Mouse (Mus musculus): ENCODE measurements around the gene Samd8. TPM values are rescaled to one million over a fixed set of nuclear protein-coding genes. Genes with fewer than 3 reads are reported as not detected.

Gene Samd8
- polyA plus RNA-seq, 1 experiment from 2014 or later = 7.1 TPM

DNA sequence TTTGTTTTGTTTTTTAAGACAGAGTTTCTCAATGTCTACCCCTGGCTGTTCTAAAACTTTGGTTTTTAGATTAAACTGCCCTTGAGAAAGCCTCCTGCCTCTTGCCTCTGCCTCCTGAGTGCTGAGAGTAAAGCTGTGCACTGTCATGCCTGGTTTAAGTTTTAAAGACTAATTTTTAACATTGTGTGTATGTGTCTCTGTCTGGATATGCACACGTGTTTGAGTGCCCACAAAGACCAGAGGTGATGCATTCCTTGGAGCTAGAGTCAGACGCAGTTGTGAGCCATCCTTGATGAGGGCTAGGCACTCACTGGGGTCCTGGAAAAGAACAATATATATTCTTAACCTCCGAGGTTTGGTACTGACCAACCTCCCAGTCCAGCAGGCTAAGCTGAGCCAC is 37.0 kb downstream of the Samd8 start:
- Histone ChIP-seq H3K4me3 (ENCODE audit: low read depth, low read length) (no peak overlapping the region), H3K36me3 (ENCODE audit: insufficient read depth, low read length) (0 out of 2 replicates have a peak, but pooled peaks cover under 1% of the 10 kb centered on the region), H3K4me2 (replicated peaks; ENCODE audit: low read depth, low read length) (no peak overlapping the region), H3K9me3 (ENCODE audit: low read length) (no peaks in the 10 kb centered on the region), H3K27me3 (replicated peaks; ENCODE audit: insufficient read depth, low read length) (no peaks in the 10 kb centered on the region), H3K4me1 (ENCODE audit: insufficient read depth, low read depth, low read length) (no peaks in the 10 kb centered on the region), H3K9ac (replicated peaks; ENCODE audit: low read depth) (no peak overlapping the region), H3K27ac (ENCODE audit: low read length) (no peak overlapping the region)
- 83% methylated on average over 3 of the region's 3 CpGs for WGBS
- DNase-seq (ENCODE audit: low spot score) = no peak
- no peak for TF ChIP-seq CTCF (IDR thresholded peaks at IDR 0.05)
- no peak for TF ChIP-seq EP300 (IDR thresholded peaks at IDR 0.05)
- no peak for ATAC-seq

DNA sequence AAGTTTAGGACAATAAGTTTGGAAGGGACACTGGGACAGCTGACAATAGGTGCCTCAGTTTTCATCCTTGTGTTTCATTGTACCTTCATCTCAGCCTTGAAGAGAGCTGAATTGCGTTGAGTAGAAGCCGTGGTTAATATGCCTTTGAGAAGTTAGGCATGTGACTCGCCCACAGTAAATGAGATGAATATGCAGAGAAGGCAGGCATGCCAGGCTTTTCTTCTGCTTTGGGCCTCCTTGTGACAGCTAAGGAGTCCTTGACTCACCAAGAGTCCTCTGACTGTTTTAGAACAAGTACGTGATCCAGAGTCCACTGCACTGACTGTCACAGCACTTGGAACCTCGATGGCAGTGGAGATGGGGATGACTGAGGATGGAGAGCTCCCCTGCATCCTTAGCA is 37.8 kb downstream of the Samd8 start:
- H3K36me3 ChIP-seq (ENCODE audit: insufficient read depth, low read length) = 0 out of 2 replicates have a peak, but pooled peaks cover 7% of the 10 kb centered on the region
- no peaks in the 10 kb centered on the region for H3K9me3 ChIP-seq (ENCODE audit: low read length)
- no peak for TF ChIP-seq EP300 (IDR thresholded peaks at IDR 0.05)
- TF ChIP-seq CTCF (IDR thresholded peaks at IDR 0.05) = no peak
- no peak overlapping the region for H3K4me2 ChIP-seq (replicated peaks; ENCODE audit: low read depth, low read length)
- no peak overlapping the region for H3K4me3 ChIP-seq (ENCODE audit: low read depth, low read length)
- no peaks in the 10 kb centered on the region for H3K4me1 ChIP-seq (ENCODE audit: insufficient read depth, low read depth, low read length)
- DNase-seq (ENCODE audit: low spot score) = no peak
- 78% methylated on average over 5 of the region's 5 CpGs for WGBS
- no peak overlapping the region for H3K27ac ChIP-seq (ENCODE audit: low read length)
- no peak overlapping the region for H3K9ac ChIP-seq (replicated peaks; ENCODE audit: low read depth)
- H3K27me3 ChIP-seq (replicated peaks; ENCODE audit: insufficient read depth, low read length) = no peaks in the 10 kb centered on the region
- no peak for ATAC-seq

DNA sequence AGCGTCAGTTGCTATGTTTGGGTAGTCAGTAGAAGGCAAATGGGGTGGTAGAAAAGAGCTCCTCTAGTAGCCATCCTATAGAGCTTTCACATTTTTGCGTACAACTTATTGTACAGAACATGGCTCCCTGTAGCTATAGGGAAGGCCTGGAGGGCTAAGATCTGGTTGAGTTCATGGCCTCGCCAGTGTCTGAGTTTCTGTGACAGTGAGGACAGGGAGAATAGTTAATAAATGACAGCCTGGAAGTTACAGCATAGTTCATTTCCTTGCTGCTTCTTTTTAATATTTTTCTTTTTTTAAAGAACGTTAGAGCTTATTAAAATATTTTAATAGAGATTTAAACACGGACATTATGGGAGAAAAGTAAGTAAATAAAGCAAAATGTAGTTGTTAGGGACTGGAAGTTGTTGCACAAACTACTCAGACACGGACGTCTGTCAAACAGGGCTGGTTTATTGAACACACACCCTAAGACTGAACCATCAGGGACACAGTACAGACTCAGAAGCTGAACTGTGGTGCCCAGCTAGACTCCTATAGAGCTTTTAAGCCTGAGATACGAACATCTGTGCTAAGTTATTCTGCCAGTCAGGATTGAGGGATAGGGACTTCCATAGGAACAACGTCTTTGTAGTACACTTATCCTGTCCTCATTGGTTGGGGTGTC is 40.4 kb downstream of the Samd8 start:
- Histone ChIP-seq H3K4me2 (replicated peaks; ENCODE audit: low read depth, low read length) (no peak overlapping the region), H3K4me3 (ENCODE audit: low read depth, low read length) (no peak overlapping the region), H3K4me1 (ENCODE audit: insufficient read depth, low read depth, low read length) (no peaks in the 10 kb centered on the region), H3K27me3 (replicated peaks; ENCODE audit: insufficient read depth, low read length) (no peaks in the 10 kb centered on the region), H3K9ac (replicated peaks; ENCODE audit: low read depth) (no peak overlapping the region), H3K27ac (ENCODE audit: low read length) (no peak overlapping the region), H3K36me3 (ENCODE audit: insufficient read depth, low read length) (0 out of 2 replicates have a peak, but pooled peaks cover 7% of the 10 kb centered on the region), H3K9me3 (ENCODE audit: low read length) (no peaks in the 10 kb centered on the region)
- WGBS = 81% methylated on average over 9 of the region's 9 CpGs
- TF ChIP-seq EP300 (IDR thresholded peaks at IDR 0.05) (no peak), CTCF (IDR thresholded peaks at IDR 0.05) (no peak)
- ATAC-seq (no peak), DNase-seq (ENCODE audit: low spot score) (no peak)

DNA sequence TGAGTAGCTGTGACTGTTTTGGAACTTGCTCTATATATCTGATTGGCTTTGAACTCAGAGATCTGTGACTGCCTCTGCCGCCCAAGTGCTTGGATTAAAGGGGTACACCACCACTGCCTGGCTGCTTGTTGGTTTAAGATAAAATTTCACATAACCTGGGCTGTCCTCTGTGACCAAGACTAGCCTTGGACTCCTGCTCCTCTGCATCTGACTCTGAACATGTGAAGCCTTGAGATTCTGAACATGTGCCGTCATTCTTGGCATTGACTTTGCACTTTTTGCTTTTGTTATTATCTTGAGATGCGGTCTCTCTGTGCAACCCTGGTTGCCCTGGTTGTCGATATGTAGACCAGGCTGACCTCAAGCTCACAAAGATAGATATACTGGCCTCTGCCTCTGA is 41.4 kb downstream of the Samd8 start:
- H3K4me1 ChIP-seq (ENCODE audit: insufficient read depth, low read depth, low read length) = no peaks in the 10 kb centered on the region
- no peak overlapping the region for H3K4me3 ChIP-seq (ENCODE audit: low read depth, low read length)
- no peak overlapping the region for H3K4me2 ChIP-seq (replicated peaks; ENCODE audit: low read depth, low read length)
- DNase-seq (ENCODE audit: low spot score) (no peak), ATAC-seq (no peak)
- H3K27me3 ChIP-seq (replicated peaks; ENCODE audit: insufficient read depth, low read length) = no peaks in the 10 kb centered on the region
- TF ChIP-seq EP300 (IDR thresholded peaks at IDR 0.05) (no peak), CTCF (IDR thresholded peaks at IDR 0.05) (no peak)
- no peaks in the 10 kb centered on the region for H3K9me3 ChIP-seq (ENCODE audit: low read length)
- no peak overlapping the region for H3K9ac ChIP-seq (replicated peaks; ENCODE audit: low read depth)
- 89% methylated on average over 4 of the region's 4 CpGs for WGBS
- H3K27ac ChIP-seq (ENCODE audit: low read length) = no peak overlapping the region
- 0 out of 2 replicates have a peak, but pooled peaks cover 7% of the 10 kb centered on the region for H3K36me3 ChIP-seq (ENCODE audit: insufficient read depth, low read length)

DNA sequence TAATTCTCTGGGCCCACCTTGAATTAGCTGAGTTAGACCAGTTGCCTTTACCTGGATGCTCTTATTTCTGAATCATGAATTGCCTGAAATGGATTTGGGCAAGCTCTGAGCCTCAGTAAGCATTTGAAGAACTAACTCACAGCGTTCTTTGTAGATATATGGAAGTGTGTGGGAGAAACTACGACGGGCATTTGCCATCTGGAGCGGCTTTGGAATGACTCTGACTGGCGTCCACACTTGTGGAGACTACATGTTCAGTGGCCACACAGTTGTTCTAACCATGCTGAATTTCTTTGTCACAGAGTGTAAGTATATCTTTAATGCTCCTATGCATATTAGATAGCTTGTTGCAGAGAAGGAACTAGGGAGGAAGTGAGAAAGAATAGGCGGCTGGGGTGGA is 41.9 kb downstream of the Samd8 start:
- Histone ChIP-seq H3K27me3 (replicated peaks; ENCODE audit: insufficient read depth, low read length) (no peaks in the 10 kb centered on the region), H3K36me3 (ENCODE audit: insufficient read depth, low read length) (0 out of 2 replicates have a peak, but pooled peaks cover 7% of the 10 kb centered on the region), H3K9me3 (ENCODE audit: low read length) (no peaks in the 10 kb centered on the region), H3K4me3 (ENCODE audit: low read depth, low read length) (no peak overlapping the region), H3K9ac (replicated peaks; ENCODE audit: low read depth) (no peak overlapping the region), H3K4me2 (replicated peaks; ENCODE audit: low read depth, low read length) (no peak overlapping the region), H3K4me1 (ENCODE audit: insufficient read depth, low read depth, low read length) (no peaks in the 10 kb centered on the region), H3K27ac (ENCODE audit: low read length) (no peak overlapping the region)
- ATAC-seq (no peak), DNase-seq (ENCODE audit: low spot score) (no peak)
- 85% methylated on average over 6 of the region's 6 CpGs for WGBS
- TF ChIP-seq EP300 (IDR thresholded peaks at IDR 0.05) (no peak), CTCF (IDR thresholded peaks at IDR 0.05) (no peak)

DNA sequence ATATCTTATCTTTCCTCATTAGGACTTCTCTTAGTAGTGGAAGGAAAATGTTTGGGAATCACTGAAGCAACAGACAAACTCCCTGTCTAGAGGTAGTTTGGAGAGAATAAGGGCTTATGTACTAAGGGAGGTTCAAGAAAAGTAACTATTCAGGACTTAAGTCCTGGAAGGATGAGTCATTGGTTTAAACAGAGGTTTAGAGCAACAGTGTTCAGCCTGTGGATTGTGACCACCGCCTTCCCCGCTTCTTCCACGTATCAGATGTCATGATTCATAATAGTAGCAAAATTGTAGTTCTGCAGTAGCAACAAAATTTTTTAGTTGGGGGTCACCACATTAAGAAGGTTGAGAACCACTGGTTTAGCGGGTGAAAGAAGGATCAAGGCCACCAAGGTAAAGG is 50.3 kb downstream of the Samd8 start:
- ATAC-seq = no peak

More for the DNA sequence above, 50.3 kb downstream of the Samd8 start:
- no peak overlapping the region for H3K4me2 ChIP-seq (replicated peaks; ENCODE audit: low read depth, low read length)
- WGBS = 95% methylated on average over 4 of the region's 4 CpGs
- no peak overlapping the region for H3K27ac ChIP-seq (ENCODE audit: low read length)
- no peak for DNase-seq (ENCODE audit: low spot score)
- no peaks in the 10 kb centered on the region for H3K4me1 ChIP-seq (ENCODE audit: insufficient read depth, low read depth, low read length)
- H3K9ac ChIP-seq (replicated peaks; ENCODE audit: low read depth) = no peak overlapping the region
- no peaks in the 10 kb centered on the region for H3K27me3 ChIP-seq (replicated peaks; ENCODE audit: insufficient read depth, low read length)
- H3K4me3 ChIP-seq (ENCODE audit: low read depth, low read length) = no peak overlapping the region
- no peaks in the 10 kb centered on the region for H3K9me3 ChIP-seq (ENCODE audit: low read length)
- no peaks in the 10 kb centered on the region for H3K36me3 ChIP-seq (ENCODE audit: insufficient read depth, low read length)
- no peak for TF ChIP-seq CTCF (IDR thresholded peaks at IDR 0.05)
- TF ChIP-seq EP300 (IDR thresholded peaks at IDR 0.05) = no peak
